Mouse (Mus musculus) forebrain, embryonic 11.5 days (tissue): ENCODE data around the gene Pa2g4. TPM values are rescaled to one million over a fixed set of nuclear protein-coding genes. Genes with fewer than 3 reads are reported as not detected.

Experiments used
- ATAC-seq: fragments of 200-750 bp; cut with Nextera tagmentation; replicated peaks from 2 replicates; pipeline ENCODE4 v1.8.0; 2017; ENCODE audit warnings: moderate TSS enrichment; ENCODE audit not compliant: low FRiP score
- DNase-seq: peaks from one replicate; pipeline ENCODE4 v3.0.0-alpha.2; 2017; ENCODE audit warnings: low spot score
- H3K27ac ChIP-seq: fragments of 300-500 bp; sonication (generic); 2 replicates; pipeline ENCODE4 v1.5.1; 2014; ENCODE audit warnings: low read depth, low read length
- H3K27me3 ChIP-seq: fragments of 300-500 bp; sonication (generic); 2 replicates; pipeline ENCODE4 v1.6.1; 2014; ENCODE audit warnings: mild to moderate bottlenecking, low read length, mixed read lengths; ENCODE audit not compliant: control insufficient read depth, insufficient read depth
- H3K36me3 ChIP-seq: fragments of 300-500 bp; sonication (generic); 2 replicates; pipeline ENCODE4 v1.6.1; 2014; ENCODE audit warnings: mild to moderate bottlenecking, low read length, moderate library complexity, mixed read lengths; ENCODE audit not compliant: control insufficient read depth, insufficient read depth
- H3K4me1 ChIP-seq: fragments of 300-500 bp; sonication (generic); replicated peaks from 2 replicates; pipeline ENCODE4 v1.6.1; 2014; ENCODE audit warnings: low read length, mixed read lengths; ENCODE audit not compliant: control insufficient read depth, insufficient read depth
- H3K4me2 ChIP-seq: fragments of 300-500 bp; sonication (generic); 2 replicates; pipeline ENCODE4 v1.6.1; 2014; ENCODE audit warnings: low read depth, mild to moderate bottlenecking, low read length, moderate library complexity, mixed read lengths; ENCODE audit not compliant: severe bottlenecking
- H3K4me3 ChIP-seq: fragments of 300-500 bp; sonication (generic); 2 replicates; pipeline ENCODE4 v1.5.1; 2014; ENCODE audit warnings: low read depth, low read length
- H3K9ac ChIP-seq: fragments of 300-500 bp; sonication (generic); 2 replicates; pipeline ENCODE4 v1.6.1; 2014; ENCODE audit warnings: low read length
- H3K9me3 ChIP-seq: fragments of 300-500 bp; sonication (generic); 2 replicates; pipeline ENCODE4 v1.6.1; 2016; ENCODE audit warnings: low read length, mixed read lengths; ENCODE audit not compliant: control insufficient read depth
- WGBS: fragments of 180-500 bp; shearing (Covaris S2); extraction: QIAGEN DNeasy Blood & Tissue Kit; methylation state at CpG from one replicate; pipeline ENCODE4 v1.1.7; 2014; 5-methylcytosine and 5-hydroxymethylcytosine counted together
- polyA plus RNA-seq: library from polyadenylated mRNA; unstranded; fragments of >200 nt; fragmentation: Nextera tagmentation; extraction: Ambion mirVana; gene quantifications from 2 replicates; pipeline ENCODE4 v1.2.1, GENCODE M21; 2014

The Pa2g4 gene
- polyA plus RNA-seq, 1 experiment from 2014 or later, result 249 TPM

DNA sequence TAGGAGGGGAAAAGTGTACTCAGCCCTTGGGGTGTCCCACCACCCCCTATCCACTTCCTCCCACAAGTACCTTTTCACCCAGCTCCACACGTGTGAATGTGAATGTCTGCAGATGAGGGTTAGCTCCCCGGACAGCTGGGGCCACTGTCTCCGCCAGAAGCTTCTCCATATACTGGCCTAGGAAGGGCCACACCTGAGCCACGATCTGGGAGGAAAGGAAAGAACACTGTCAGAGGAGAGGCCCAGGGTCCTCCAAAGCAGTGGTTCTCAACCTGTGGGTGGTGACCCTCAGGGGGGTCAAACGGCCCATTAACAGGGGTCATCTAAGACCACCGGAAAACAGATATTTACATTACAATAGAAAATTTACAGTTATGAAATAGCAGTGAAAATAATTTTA lies 43.4 kb downstream of the Pa2g4 start:
- Histone ChIP-seq H3K4me2 (no peak overlapping the region), H3K4me1 (peaks cover 4% of the 10 kb centered on the region; the same call in 1 of the 2 replicates), H3K36me3 (no peaks in the 10 kb centered on the region), H3K27ac (no peak overlapping the region), H3K9ac (no peak overlapping the region), H3K27me3 (peaks cover 28% of the 10 kb centered on the region), H3K9me3 (no peaks in the 10 kb centered on the region), H3K4me3 (no peak overlapping the region)
- no peak for ATAC-seq
- 74% methylated on average over 6 of the region's 6 CpGs for WGBS
- DNase-seq, result no peak

DNA sequence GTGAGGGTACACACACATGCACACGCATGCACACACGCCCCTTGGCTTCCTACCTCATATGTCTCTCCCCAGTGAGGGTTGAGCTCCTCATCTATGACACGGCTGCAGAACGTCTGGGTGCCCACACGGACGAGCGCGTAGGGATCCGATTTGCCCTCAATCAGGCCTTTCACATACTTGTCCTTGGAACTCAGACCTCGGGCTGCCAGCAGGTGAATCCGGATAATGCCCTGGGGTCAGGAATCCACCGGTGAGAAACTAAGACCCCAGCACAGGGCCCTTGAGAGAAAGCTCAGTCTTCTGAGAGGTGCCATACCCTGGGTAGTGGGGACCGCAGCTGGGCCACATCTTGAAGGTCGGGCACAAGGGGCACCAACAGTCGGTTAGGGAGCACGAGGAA lies 45.2 kb downstream of the Pa2g4 start:
- no peaks in the 10 kb centered on the region for H3K9me3 ChIP-seq
- H3K27ac ChIP-seq, result no peak overlapping the region
- peaks cover 4% of the 10 kb centered on the region; the same call in 1 of the 2 replicates for H3K4me1 ChIP-seq
- ATAC-seq (no peak), DNase-seq (no peak)
- no peak overlapping the region for H3K4me2 ChIP-seq
- no peak overlapping the region for H3K4me3 ChIP-seq
- no peak overlapping the region for H3K9ac ChIP-seq
- WGBS, result 86% methylated on average over 16 of the region's 16 CpGs
- H3K27me3 ChIP-seq, result peaks cover 39% of the 10 kb centered on the region
- no peaks in the 10 kb centered on the region for H3K36me3 ChIP-seq

DNA sequence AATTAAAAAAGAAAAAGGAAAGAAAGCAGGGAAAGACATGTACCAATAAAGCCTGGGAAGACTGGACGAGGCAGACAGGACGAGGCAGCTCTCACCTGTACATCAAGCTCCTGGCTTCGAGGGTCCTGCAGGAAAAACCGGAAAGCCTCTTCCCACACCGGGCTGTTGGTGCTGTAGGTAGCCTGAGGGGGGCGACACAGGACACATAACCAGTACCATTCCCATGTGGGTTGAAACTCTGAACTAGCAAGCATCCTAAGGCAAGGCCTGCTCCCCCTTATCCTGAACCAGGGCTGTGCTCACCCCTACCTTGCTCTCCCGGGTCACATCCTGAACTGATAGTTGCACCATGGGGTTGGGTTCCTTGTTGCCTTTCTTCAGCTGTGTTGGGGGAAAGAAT lies 47.0 kb downstream of the Pa2g4 start:
- ATAC-seq (no peak), DNase-seq (peak; percentile 69)
- peaks cover 31% of the 10 kb centered on the region for H3K27me3 ChIP-seq
- H3K4me3 ChIP-seq, result no peak overlapping the region
- H3K4me2 ChIP-seq, result no peak overlapping the region
- H3K4me1 ChIP-seq, result peaks cover under 1% of the 10 kb centered on the region; the same call in 1 of the 2 replicates
- 71% methylated on average over 7 of the region's 7 CpGs for WGBS
- no peaks in the 10 kb centered on the region for H3K36me3 ChIP-seq
- no peak overlapping the region for H3K9ac ChIP-seq
- H3K27ac ChIP-seq, result no peak overlapping the region
- H3K9me3 ChIP-seq, result no peaks in the 10 kb centered on the region

DNA sequence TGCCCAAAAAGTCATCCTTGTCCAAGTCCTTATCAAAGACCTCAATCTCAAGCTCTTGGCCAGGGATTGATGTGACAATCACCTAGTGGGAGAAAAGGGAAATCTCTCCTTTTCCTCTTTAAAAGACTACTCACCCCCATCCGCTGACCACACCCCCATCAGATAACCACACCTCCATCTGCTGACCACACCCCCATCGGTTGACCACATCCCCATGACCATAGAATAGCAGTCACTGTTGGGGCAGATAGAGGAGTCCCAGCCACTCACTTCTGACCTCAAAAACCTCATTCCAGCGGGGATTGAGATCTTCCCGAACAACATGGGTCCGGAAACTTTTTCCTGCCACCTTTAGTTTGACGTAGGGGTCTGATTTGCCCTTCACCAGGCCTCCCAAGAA lies 49.1 kb downstream of the Pa2g4 start:
- ATAC-seq (no peak), DNase-seq (no peak)
- Histone ChIP-seq H3K27me3 (peaks cover 23% of the 10 kb centered on the region), H3K4me3 (no peak overlapping the region), H3K4me1 (no peaks in the 10 kb centered on the region), H3K36me3 (no peaks in the 10 kb centered on the region; the same call in 1 of the 2 replicates), H3K9ac (no peak overlapping the region), H3K27ac (no peak overlapping the region), H3K4me2 (no peak overlapping the region), H3K9me3 (no peaks in the 10 kb centered on the region)
- 15% methylated on average over 6 of the region's 6 CpGs for WGBS

DNA sequence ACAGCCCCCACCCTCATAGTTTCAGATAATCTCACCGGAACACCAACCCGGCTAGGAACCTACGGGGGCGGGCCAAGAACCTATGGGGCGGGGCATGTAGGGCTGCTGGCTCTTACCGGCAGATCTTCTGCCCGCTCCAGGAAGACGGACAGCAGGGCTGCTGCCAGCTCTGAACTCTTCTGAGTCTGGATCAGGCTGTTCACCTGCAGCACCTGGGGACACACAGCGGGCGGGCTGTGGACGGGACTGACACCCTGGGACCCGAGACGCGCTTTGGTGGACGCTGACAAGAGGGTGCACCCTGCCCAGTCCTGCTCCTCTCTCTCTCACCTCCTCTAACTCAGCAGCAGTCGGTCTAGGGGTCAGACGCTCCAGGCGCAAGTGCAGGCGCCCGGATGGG lies 49.8 kb downstream of the Pa2g4 start:
- no peak overlapping the region for H3K27ac ChIP-seq
- DNase-seq (no peak), ATAC-seq (no peak)
- 9% methylated on average over 20 of the region's 20 CpGs for WGBS
- no peaks in the 10 kb centered on the region for H3K4me1 ChIP-seq
- H3K9me3 ChIP-seq, result no peaks in the 10 kb centered on the region
- H3K4me3 ChIP-seq, result no peak overlapping the region
- H3K36me3 ChIP-seq, result no peaks in the 10 kb centered on the region; the same call in 1 of the 2 replicates
- H3K9ac ChIP-seq, result no peak overlapping the region
- H3K27me3 ChIP-seq, result peaks cover 23% of the 10 kb centered on the region
- peak overlapping the region; percentile 18; the same call in 1 of the 2 replicates for H3K4me2 ChIP-seq

DNA sequence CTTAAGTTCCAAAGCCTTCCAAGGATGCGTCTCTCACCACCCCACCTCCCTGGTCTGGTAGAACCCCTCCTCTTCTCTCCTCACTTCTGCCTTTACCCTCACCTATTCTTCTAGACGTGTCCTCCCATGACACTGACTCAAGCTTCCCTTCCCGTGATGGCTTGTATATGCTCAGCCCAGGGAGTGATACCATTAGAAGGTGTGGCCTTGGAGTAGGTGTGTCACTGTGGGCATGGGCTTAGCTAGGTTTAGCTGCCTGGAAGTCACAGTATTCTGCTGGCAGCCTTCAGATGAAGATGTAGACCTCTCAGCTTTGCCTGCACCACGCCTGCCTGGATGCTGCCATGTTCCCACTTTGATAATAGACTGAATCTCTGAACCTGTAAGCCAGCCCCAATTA lies 50.7 kb downstream of the Pa2g4 start:
- H3K4me3 ChIP-seq, result no peak overlapping the region
- H3K27me3 ChIP-seq, result peaks cover 23% of the 10 kb centered on the region
- no peak overlapping the region for H3K4me2 ChIP-seq
- H3K4me1 ChIP-seq, result no peaks in the 10 kb centered on the region
- ATAC-seq, result no peak
- peak; percentile 35 for DNase-seq
- no peak overlapping the region for H3K27ac ChIP-seq
- no peaks in the 10 kb centered on the region for H3K9me3 ChIP-seq
- H3K36me3 ChIP-seq, result no peaks in the 10 kb centered on the region; the same call in 1 of the 2 replicates
- no peak overlapping the region for H3K9ac ChIP-seq
- WGBS, result 85% methylated on average over 4 of the region's 4 CpGs

DNA sequence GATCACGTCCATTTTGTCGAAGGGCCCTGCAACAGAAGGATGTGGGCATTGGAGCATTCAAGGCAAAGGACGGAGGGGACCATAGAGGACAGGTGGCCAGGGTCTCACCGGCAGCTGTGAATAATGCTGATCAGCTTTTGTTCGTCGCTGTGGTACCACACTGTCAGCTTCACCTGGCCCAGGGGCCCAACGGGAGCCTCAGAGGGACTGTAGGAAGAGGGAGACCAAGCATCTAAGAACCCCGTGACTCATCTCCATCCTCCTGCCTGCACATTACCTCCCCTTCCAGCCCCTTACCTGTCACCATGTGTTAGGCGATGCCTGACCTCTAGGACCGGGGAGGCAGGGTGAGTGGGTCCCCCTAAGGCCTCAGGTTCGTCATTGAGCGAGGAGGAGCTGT lies 54.0 kb downstream of the Pa2g4 start:
- peaks cover 10% of the 10 kb centered on the region for H3K27me3 ChIP-seq
- H3K4me3 ChIP-seq, result no peak overlapping the region
- H3K4me1 ChIP-seq, result no peaks in the 10 kb centered on the region
- no peak overlapping the region for H3K9ac ChIP-seq
- ATAC-seq (no peak), DNase-seq (no peak)
- H3K27ac ChIP-seq, result no peak overlapping the region
- no peak overlapping the region for H3K4me2 ChIP-seq
- WGBS, result 84% methylated on average over 12 of the region's 12 CpGs
- no peaks in the 10 kb centered on the region; the same call in 1 of the 2 replicates for H3K36me3 ChIP-seq
- no peaks in the 10 kb centered on the region for H3K9me3 ChIP-seq

DNA sequence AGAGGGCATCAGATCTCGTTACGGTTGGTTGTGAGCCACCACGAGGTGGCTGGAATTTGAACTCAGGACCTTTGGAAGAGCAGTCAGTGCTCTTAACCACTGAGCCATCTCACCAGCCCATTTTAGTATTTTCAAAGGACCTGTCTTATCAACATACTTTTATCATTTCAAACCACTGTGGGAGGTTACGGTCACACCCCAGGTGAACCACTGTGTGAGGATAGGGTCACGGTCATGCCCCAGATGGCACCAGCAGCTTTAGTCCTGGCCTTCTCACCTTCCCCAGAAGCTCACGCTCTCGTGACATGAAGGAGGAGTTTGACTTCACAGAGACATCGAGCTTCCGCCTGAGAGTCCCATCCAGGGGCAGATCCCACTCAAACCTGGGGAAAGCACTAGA lies 54.6 kb downstream of the Pa2g4 start:
- H3K27ac ChIP-seq, result no peak overlapping the region
- no peaks in the 10 kb centered on the region for H3K4me1 ChIP-seq
- no peak for DNase-seq
- H3K9ac ChIP-seq, result no peak overlapping the region
- peaks cover 4% of the 10 kb centered on the region for H3K27me3 ChIP-seq
- no peak overlapping the region for H3K4me3 ChIP-seq
- no peak for ATAC-seq
- no peaks in the 10 kb centered on the region; the same call in 1 of the 2 replicates for H3K36me3 ChIP-seq
- no peaks in the 10 kb centered on the region for H3K9me3 ChIP-seq
- WGBS, result 92% methylated on average over 9 of the region's 9 CpGs
- no peak overlapping the region for H3K4me2 ChIP-seq

DNA sequence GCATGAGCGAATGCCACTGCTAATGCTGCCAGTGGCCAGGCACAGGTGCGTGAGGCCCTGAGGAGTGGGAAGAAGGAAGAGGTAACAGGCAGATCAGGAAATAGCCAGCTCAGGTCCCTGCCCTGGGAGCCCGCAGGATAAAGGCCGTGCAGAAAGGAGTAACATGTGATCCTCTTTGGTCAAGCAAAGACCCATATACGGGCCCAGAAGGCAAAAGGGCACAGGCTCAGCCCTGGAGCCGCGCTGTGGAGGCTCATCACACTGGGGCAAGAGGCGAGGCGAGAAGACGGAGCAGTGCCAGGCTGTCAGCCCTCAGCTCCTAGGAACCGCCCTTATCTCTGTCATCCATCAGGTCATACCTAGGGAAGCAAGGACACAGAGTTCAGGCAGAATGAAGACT lies 55.5 kb downstream of the Pa2g4 start:
- H3K9ac ChIP-seq, result no peak overlapping the region
- 88% methylated on average over 11 of the region's 11 CpGs for WGBS
- no peak for ATAC-seq

More for the DNA sequence above, 55.5 kb downstream of the Pa2g4 start:
- no peaks in the 10 kb centered on the region for H3K27me3 ChIP-seq
- no peak overlapping the region for H3K4me3 ChIP-seq
- no peaks in the 10 kb centered on the region; the same call in 1 of the 2 replicates for H3K36me3 ChIP-seq
- no peak overlapping the region for H3K27ac ChIP-seq
- H3K4me2 ChIP-seq, result no peak overlapping the region
- H3K4me1 ChIP-seq, result no peaks in the 10 kb centered on the region
- no peaks in the 10 kb centered on the region for H3K9me3 ChIP-seq
- DNase-seq, result no peak
